8 mouse cellular contexts compared by ENCODE assay signal in the genomic region with DNA sequence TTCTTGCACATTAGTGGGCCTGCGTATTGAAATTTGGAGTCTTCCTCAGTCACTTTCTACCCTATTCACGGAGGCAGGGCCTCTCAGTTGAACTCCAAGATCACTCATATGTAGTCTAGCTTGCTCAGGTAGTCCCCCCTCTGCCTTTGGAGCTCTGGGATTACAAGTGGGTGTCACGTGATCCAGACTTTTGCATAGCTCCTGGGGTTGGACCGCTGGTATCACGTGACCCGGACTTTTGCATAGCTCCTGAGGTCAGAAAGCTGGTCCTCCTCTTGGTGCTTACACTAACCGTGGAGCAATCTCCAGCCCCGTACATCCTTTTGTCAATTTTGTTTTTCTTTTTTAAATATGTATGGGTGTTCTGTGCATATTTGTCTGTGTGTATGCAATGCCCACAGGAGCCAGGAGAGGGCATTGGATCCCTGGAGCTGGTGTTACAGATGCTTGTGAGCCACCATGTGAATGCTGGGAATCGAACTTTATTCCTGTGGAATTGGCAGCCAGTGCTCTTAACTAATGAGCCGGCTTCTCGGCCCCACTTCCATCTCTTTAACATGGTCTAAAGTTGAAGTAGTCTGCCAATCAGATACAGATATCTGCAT.
DNase-seq lines count a peak whose midpoint lies in the region; ATAC-seq and TF ChIP-seq lines count a peak whose summit lies in the region.
"Had no signal": no experiment of that assay in that cellular context is flagged by ENCODE, and none has a peak within 500 bp of the region (broad histone marks: within the 10 kb centered on the region; RNA-seq: fewer than 3 reads in every experiment).

No protein-coding gene starts in this region.

- 86% methylated on average over 11 of the region's 11 CpGs for WGBS in kidney, adult 2 months

- no peaks in the 10 kb centered on the region; the same call in 1 of the 2 replicates for H3K4me1 ChIP-seq in kidney, adult 2 months (ENCODE audit: control insufficient read depth, insufficient read depth, low read length)
- no peaks in the 10 kb centered on the region for H3K4me1 ChIP-seq in ES-E14 (ENCODE audit: control insufficient read depth in 2 of 2, insufficient read depth in 2 of 2, low read length in 2 of 2, poor library complexity in 1 of 2)

- no peak overlapping the region for H3K9ac ChIP-seq in ES-E14 (ENCODE audit: insufficient read depth, low read depth, low read length, poor library complexity, severe bottlenecking)

- peak; percentile 44 for TF ChIP-seq CTCF in kidney, adult 2 months (conservative IDR thresholded peaks at IDR 0.05; ENCODE audit: insufficient read depth, insufficient read length, low read depth, low read length)

- DNase-seq in kidney, adult 2 months: no peak
- no peak for DNase-seq in kidney, postnatal 14 days
- DNase-seq in A20 (ENCODE audit: low read depth, low spot score) (peak; percentile 13), ES-E14 (ENCODE audit: low read depth, low spot score) (peak; percentile 13)
- no peak for DNase-seq in spleen, adult 18-20 months
- no peak for DNase-seq in gastrocnemius, postnatal 25 days
- DNase-seq: cerebellum, adult 8-10 months had no signal

- no peak overlapping the region for H3K4me3 ChIP-seq in kidney, adult 2 months (ENCODE audit: insufficient read depth, low read depth, low read length)
- no peak overlapping the region for H3K4me3 ChIP-seq in ES-E14 (ENCODE audit: insufficient read depth in 1 of 2, low read depth in 1 of 2, low read length in 2 of 2, poor library complexity in 1 of 2, severe bottlenecking in 1 of 2)

- TF ChIP-seq POLR2A in kidney, adult 2 months (IDR thresholded peaks at IDR 0.05; ENCODE audit: low read depth, low read length): no peak

- peak; percentile 33 for ATAC-seq in granulocyte monocyte progenitor cell, adult 5-6 weeks (replicated peaks; ENCODE audit: poor library complexity, severe bottlenecking)

- no peaks in the 10 kb centered on the region for H3K36me3 ChIP-seq in kidney, adult 2 months (ENCODE audit: control insufficient read depth, insufficient read depth, low read length)
- no peaks in the 10 kb centered on the region for H3K36me3 ChIP-seq in ES-E14 (ENCODE audit: control insufficient read depth, insufficient read depth, low read length, poor library complexity, severe bottlenecking)

- in situ Hi-C loops in ES-E14 (cut with MboI; ENCODE audit: low sequenced_read_pairs in 2 of 2, unreplicated experiment in 2 of 2): no loop called here

- no peaks in the 10 kb centered on the region for H3K9me3 ChIP-seq in ES-E14 (ENCODE audit: control insufficient read depth, insufficient read depth, low read depth, low read length)

- no peak overlapping the region for H3K27ac ChIP-seq in kidney, adult 2 months (ENCODE audit: insufficient read depth, low read depth, low read length)
- H3K27ac ChIP-seq in ES-E14 (ENCODE audit: insufficient read depth, low read depth, low read length, poor library complexity, severe bottlenecking): no peak overlapping the region

- H3K27me3 ChIP-seq in kidney, adult 2 months (replicated peaks; ENCODE audit: control insufficient read depth, insufficient read depth, low read length): no peaks in the 10 kb centered on the region

TF ChIP-seq in ES-E14, 5 proteins besides CTCF, POLR2A, EP300 and RAD21:
- TF ChIP-seq ZC3H11A (IDR thresholded peaks at IDR 0.05; ENCODE audit: borderline replicate concordance, low read depth, low read length) (no peak), ZNF384 (IDR thresholded peaks at IDR 0.05; ENCODE audit: low read depth, low read length) (no peak), CHD2 (IDR thresholded peaks at IDR 0.05; ENCODE audit: low read depth, low read length) (no peak), MAFK (IDR thresholded peaks at IDR 0.05; ENCODE audit: insufficient read depth, low read depth, low read length) (no peak), HCFC1 (IDR thresholded peaks at IDR 0.05; ENCODE audit: borderline replicate concordance, insufficient read depth, low read length) (no peak)

Comparison
In these comparisons a context has a peak if more than half of its experiments do, and no peak if none do; other contexts are left out.
1. DNase-seq: peak in A20 (single experiment) and ES-E14 (single experiment); none in kidney, adult 2 months (single experiment), kidney, postnatal 14 days (single experiment), spleen, adult 18-20 months (0 of 2) and gastrocnemius, postnatal 25 days (single experiment).